Mouse (Mus musculus) cerebellum, adult 8-10 months (tissue): Measurements from ENCODE around the gene Thrb.

ENCODE experiments used
- DNase-seq: peaks from one replicate; pipeline ENCODE4 v3.0.0; 2022

Thrb gene

GRCm38 (mm10) chr14:17719494-17719893, 59.4 kb downstream of the Thrb start:
- DNase-seq, result no peak

DNA sequence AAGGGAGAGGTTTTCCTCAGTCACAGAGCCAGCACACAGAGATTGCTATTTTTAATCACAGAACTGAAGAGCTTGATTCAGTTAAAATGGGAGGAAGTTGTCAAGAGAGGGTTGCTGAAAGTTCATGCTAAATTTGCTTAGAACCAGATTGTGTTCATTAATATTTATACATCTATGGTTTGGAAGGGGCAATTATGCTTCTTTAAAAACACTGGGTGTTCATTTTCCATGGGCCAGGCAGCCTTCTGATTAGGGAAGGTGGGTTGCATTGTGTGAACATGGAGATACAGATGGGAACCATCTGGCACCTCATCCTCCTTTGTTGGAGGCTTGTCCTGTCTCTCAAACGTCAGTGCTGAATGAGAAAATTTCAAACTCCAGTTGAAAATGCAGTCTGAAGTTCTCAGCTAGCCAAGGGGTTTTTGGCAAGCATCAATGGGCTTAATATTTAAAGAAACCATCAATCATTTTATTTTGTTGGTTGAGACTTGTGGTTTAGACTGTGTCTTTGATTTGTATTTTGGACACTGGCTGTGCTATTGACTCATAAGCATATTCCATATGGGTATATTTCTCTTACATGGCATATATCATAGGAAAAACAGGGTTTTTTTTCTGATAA, 62.9 kb downstream of the Thrb start:
- no peak for DNase-seq

GRCm38 (mm10) chr14:17724577-17724976, 64.5 kb downstream of the Thrb start:
- no peak for DNase-seq

GRCm38 (mm10) chr14:17726906-17727305, 66.8 kb downstream of the Thrb start:
- no peak for DNase-seq

- no peak for DNase-seq
Observed at GRCm38 (mm10) chr14:17727878-17728277, 67.8 kb downstream of the Thrb start.

DNA sequence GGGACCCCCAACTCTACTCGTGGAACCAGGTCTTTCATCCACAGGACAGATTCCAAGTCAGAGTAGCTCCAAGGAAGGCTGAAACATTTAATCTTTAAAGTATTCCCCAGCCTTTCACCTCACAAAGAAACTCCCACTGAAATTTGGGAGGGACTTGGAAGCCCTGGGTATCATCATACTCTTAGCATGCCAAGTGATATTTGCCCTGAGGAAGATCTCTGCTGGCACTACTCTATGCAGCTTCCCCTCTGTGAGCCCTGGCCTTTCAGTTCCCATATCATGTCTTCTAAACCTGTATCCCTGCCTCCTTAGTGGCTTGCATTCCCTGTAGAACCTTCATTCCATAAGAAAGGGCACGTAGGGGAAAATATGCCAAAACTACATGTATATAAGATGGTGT, 68.8 kb downstream of the Thrb start:
- no peak for DNase-seq

- no peak for DNase-seq
Observed at GRCm38 (mm10) chr14:17731020-17731419, 71.0 kb downstream of the Thrb start.

GRCm38 (mm10) chr14:17733077-17733778, 73.2 kb downstream of the Thrb start:
- DNase-seq, result no peak

GRCm38 (mm10) chr14:17733779-17734137, 73.7 kb downstream of the Thrb start:
- DNase-seq, result no peak

GRCm38 (mm10) chr14:17735440-17735839, 75.4 kb downstream of the Thrb start:
- no peak for DNase-seq

DNA sequence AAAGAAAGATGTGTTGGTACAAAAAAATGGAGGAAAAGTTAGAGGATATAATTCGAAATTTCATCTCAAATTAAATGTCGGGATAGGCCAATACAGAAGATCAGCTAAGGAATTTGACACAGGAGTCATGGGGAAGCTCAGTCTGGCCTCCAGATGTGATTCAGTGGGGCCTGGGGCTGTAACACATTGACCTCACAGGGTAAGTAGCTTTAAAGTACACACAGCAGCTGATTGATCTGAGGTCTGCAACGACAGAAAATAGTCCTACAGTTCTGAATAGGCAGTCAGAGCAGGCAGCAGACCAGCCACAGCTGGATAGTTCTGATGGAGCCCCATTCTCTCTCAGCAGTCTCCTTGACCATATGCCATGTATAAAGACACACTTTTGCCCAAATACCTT, 80.8 kb downstream of the Thrb start:
- DNase-seq, result no peak

- DNase-seq, result no peak
Observed at GRCm38 (mm10) chr14:17742264-17742663, 82.2 kb downstream of the Thrb start.

- DNase-seq, result no peak
Observed at GRCm38 (mm10) chr14:17742902-17743712, 83.0 kb downstream of the Thrb start.

DNA sequence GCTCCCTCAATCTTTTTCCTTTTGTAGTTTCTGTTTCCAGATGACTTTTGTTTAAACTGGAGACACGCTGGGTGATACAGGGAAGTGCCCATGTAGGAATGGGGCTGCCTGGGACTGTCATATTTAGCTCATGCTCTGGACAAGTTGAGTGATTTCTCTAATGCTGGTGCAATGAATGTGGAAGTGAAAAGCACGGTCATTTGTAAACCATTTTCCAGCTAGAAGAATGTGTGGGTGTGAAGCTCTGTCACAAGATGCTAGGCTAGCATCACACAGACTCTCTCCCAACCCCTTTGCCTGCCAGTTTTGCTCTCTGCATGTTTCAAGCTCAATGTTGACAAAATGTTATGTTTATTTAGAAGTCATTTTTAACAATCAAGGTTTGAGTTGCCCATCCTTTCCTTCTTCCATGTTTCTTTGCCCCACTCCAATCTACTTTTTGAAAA, 83.7 kb downstream of the Thrb start:
- DNase-seq, result no peak

DNA sequence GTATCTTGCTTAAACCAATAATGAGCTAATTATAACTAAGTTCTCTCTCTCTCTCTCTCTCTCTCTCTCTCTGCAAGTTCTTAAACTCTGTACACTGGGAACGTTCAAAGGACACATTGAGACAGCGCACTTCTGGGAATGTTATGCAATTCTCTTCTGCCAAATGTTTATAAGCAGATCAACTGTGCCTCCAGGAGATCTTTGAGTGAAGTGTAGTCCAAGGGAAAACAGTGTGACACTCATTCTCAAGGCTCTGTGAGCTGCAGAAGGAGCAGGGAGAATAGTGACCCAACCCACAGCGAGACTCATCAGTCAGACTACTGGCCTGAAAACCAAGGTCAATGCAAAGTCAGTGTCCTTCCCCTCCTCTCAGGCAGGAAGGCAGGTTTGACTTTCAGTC, 87.9 kb downstream of the Thrb start:
- DNase-seq, result no peak

DNA sequence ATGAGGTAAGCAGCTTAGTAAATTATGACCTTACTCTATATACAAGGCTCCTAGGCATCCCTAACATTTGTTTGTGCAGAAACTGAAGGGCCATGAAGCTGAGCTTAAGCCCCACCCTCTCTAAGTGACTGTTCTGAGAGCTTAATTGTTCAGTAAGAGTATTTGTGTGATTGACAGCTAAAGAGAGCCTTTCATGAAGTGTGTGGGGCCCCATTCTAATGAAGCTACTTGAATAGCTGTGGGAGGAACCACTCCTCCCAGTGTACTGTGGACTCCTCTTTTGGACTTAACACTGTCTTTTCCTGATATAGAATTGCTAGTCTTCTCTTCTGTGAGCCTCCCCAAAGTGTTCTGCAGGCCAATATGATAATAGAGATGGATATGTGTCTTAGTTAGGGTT, 88.9 kb downstream of the Thrb start:
- DNase-seq, result no peak

- no peak for DNase-seq
Observed at GRCm38 (mm10) chr14:17751911-17752310, 91.8 kb downstream of the Thrb start.

GRCm38 (mm10) chr14:17753429-17753828, 93.4 kb downstream of the Thrb start:
- DNase-seq, result no peak

DNA sequence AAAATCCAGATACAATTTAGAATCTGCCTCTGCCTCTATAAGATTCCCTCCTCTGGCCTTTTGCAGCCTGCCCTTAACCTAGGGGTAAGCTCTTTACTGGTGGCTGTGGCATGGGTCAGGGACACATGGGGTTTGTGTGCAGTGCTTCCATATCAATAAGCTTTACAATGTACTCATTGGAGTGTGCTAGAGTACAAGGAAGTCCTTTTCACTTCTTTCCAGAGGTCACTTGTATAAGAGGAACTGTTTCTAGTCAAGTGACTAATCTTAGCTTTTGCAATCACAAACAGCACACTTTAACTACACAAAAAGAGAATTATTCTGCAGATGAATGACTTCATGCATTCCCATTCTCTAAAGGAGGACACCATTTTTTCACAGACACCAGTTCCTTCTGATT, 96.7 kb downstream of the Thrb start:
- no peak for DNase-seq

DNA sequence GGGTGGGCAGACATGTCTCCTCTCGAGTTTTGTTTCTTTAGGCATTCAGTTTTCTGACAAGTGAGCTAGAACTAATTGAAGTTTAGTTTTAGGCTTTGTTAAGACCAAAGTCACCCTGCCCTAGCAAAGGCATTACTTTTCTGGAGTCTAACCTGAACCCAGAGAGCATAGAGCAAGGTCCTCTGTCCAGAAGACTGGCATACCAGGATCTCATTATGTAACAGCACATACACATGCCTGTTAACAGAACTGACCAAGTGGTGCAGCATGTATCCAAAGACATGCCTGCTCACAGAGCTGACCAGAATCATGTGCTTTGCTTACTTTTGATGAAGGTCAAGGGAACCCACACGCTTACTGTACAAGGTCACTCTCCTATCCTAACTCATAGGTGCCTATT, 107.9 kb downstream of the Thrb start:
- no peak for DNase-seq

DNA sequence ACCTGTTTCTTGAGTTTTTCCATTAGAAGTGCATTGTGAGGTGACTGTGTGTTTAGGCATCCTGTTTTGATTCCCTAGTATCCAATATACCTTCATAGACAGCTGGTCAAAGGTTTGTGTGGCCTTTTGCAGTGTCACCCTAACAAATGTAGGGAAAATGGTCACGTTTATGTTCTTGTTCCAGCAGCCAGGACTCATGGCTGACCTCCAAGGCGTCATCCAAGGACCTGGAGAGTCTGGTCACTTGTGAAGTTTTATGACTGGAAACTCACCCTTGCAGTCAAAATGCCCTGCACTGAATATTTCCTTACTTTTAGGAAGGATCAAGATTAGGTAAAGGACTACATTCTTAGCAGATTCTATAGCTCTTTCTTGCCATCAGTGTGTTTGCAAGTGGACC, 114.3 kb downstream of the Thrb start:
- DNase-seq, result no peak

DNA sequence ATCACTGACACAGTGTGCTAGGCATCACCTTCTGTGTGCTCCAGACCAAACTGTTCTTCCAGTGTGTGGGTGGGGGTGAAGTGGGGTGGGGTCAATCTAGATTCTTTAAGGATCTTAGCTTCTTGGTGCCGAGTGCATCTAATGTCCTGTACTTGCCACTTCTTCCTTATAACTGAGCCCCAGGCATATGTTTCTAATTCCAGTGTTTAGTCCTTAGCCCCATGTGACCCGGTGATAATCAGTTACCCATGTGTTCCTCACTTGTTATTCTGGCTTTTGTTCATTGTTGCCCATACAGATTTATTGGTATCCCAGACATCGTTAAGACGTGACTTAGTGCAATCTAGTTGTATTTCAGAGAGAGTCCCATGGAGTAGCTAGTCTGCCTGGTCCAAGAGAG, 121.9 kb downstream of the Thrb start:
- no peak for DNase-seq

DNA sequence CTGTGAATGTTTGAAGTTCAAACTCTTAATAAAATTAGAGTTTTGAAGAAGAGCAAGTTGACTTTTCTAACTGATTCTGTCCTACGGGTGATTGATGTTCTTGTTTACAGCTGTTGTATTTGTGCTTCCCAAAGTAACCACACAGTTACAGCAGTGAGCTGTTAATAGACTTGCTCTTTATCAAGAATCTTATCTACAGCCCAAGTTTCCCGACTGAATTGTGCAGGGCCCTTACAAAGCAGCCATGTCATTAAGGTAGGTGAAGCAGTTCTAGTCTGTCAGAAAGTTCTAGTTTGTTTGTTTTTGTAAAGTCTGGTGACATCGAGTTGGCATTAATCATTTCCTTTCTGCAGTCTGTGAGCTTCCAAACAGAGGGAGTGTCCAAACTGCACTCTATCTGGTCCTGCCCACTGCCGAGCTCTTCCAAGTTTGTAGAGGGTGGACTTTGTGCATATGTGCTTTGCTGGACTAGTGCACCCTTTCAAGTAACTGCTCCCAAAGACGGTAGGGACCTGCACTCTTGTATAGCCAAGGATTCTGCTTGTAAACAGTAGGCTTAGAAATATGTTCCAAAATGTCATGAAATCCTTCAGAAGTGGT, 124.2 kb downstream of the Thrb start:
- no peak for DNase-seq

DNA sequence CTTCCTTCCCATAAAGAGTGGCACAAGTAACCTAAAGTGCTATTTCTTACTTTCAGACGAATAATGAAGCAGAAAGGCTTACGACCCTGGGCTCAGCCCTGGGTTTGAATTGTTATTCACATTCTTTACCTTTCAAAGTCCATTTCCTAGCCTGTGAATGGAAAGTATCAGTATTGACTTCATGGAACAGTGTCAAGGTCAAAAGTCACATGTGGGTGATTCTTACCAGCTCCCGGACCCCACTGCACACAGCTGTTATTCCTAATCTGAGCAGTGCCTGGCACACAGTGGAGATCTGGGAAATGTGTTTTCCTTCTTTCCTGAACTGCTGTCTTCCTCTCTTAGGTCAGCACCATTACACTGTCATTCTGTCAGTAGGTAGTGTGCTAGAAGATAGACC, 125.3 kb downstream of the Thrb start:
- no peak for DNase-seq
